Mouse (Mus musculus) C2C12 (cell line): ENCODE measurements around the gene Ttc37.

ENCODE experiments used
- CEBPB ChIP-seq: IDR thresholded peaks from one replicate; pipeline ENCODE4 v1.6.1; 2011; ENCODE audit warnings: low read depth, mild to moderate bottlenecking, control low read depth, moderate library complexity
- CTCF ChIP-seq: IDR thresholded peaks from one replicate; pipeline ENCODE4 v1.5.1; 2011; ENCODE audit not compliant: control insufficient read depth, insufficient read depth, insufficient read length
- MAX ChIP-seq: IDR thresholded peaks from one replicate; pipeline ENCODE4 v1.6.1; 2011; ENCODE audit warnings: mild to moderate bottlenecking, control low read depth
- MYOD1 ChIP-seq: IDR thresholded peaks from one replicate; pipeline ENCODE4 v1.6.1; 2011; ENCODE audit warnings: low read depth; ENCODE audit not compliant: control insufficient read depth, insufficient read length
- MYOG ChIP-seq: IDR thresholded peaks from one replicate; pipeline ENCODE4 v1.6.1; 2011; ENCODE audit not compliant: control insufficient read depth, insufficient read length; ENCODE audit errors: extremely low read depth
- USF1 ChIP-seq: IDR thresholded peaks from one replicate; pipeline ENCODE4 v1.6.1; 2011; ENCODE audit warnings: low read depth, mild to moderate bottlenecking, control low read depth, moderate library complexity

DNA sequence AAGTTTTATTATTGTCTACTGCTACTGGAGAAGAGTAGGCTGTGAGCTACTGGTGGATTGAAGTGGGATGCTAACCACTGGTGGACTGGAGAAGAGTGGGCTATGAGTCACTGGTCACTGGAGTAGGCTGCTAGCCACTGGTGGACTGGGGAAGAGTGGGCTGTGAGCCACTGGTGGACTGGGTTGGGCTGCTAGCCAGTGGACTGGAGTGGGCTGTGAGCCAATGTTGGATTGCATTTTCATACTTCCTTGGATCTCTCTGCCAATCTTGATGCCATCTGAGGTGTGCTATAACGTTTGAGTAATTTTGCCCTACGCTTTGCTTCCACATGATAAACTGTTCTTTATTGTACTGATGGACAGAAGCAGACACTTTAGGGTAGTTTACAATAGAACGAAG, 36.4 kb upstream of the Ttc37 start:
- TF ChIP-seq CTCF: no peak
- TF ChIP-seq CEBPB: no peak
- no peak for TF ChIP-seq MYOG
- TF ChIP-seq USF1: no peak
- TF ChIP-seq MAX: no peak
- no peak for TF ChIP-seq MYOD1
